Mouse (Mus musculus) CD8-positive naive resting alpha-beta T cell, adult 2 months (primary cell): ENCODE measurements around the gene Psmb3.
"Not testable (repeated sequence)": the region's sequence is repeated elsewhere in the genome, so short reads cannot be mapped to it uniquely, and the experiment has no call there.

Experiments
- DNase-seq, 2 experiments: peaks; one replicate each; pipeline ENCODE4 v3.0.0; 2022; ENCODE audit warnings: low read depth in 2 of 2, low spot score in 2 of 2

Psmb3 gene

GRCm38 (mm10) chr11:97694921-97695711 is 8.1 kb upstream of the Psmb3 start:
- DNase-seq: no peak

DNA sequence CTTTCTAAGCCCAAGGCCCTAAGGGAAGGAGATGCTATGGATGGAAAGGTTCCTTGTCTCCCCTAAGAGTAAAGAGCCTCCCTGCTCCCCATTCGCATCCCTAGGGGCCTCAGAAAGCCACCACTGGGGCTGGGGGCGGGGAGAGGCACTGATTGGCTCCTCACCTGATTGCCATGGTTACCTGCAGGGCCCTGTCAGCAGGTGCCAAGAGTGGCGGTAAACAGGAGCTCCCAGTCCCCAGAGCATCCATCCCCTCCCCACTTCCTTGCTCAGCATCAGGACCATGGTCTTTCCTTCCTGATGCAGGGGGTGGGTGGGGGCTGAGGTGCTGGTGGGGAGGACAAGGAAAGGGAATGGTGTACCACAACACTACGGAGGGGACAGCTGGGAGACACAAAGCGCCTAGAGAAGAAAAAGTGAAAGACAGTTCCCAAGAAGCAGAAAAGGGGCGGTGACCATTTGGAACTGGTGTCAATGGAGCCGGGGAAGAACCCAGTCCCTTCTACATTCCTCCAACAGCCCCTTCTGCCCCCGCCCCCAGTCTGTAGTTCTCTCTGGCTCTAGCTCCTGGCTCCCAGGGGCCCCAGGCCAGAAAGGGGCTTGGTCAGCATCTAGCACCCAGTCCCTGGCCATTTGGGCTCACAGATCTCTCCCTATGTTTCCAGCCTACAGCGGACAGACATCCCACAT is 7.3 kb upstream of the Psmb3 start:
- DNase-seq: no peak

- no peak for DNase-seq
Measured at GRCm38 (mm10) chr11:97696669-97697068, 6.5 kb upstream of the Psmb3 start.

DNA sequence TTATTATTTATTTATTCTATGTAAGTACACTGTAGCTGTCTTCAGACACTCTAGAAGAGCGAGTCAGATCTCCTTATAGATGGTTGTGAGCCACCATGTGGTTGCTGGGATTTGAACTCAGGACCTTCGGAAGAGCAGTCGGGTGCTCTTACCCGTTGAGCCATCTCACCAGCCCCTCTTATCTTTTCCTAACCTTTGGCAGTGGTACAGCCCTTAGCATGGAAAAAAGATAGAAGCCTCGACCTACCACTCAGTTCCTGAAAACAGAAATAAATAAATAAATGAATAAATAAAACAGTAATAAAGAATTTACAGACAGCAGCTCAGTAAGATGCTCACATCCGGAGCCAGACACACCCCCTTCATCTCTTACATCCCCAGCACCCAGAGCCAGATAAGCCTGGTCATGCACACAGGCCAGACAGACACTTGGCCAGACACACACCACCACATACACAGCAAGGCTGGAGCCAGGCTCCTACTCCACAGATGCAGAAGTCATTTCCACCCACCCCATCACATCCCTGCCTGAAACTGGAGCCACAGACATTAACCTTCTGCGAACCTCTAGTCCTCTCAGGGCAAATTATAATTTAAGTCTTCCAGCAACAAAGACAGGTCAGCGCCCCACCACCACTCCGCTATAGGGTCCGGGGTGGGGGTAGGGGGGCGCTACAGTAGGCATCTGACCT is 5.9 kb upstream of the Psmb3 start:
- DNase-seq: no peak

DNA sequence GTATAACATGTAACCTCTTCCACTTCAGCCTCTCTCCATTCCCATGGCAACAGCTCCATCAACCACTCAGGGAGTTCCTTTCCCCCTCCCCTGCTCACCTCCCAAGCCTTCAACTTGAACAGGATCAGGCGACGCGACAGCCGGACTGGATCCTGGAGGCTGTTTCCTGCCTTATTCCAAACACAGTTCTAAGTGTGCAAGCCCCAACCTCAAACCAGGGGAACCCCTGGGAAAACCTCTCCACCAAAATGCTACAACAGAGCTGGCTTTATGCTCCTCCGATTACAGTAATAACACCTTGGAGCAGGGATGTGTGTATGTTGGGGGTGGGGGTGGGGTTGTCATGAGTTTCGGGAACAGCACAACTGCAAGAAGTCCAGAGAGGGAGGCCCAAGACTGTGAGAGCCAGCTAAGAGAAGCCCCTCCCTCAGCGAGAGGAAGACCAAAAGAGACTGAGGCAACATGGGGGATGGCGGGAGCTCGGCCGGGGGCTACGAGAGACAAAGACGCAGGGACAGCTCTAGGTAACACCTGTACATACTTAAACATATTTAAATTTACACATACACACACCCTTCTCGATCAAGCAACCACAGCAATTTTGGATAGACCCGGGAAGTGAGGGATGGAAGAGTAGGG is 5.2 kb upstream of the Psmb3 start:
- no peak for DNase-seq

- no peak for DNase-seq
Measured at GRCm38 (mm10) chr11:97698741-97699611, 4.2 kb upstream of the Psmb3 start.

DNA sequence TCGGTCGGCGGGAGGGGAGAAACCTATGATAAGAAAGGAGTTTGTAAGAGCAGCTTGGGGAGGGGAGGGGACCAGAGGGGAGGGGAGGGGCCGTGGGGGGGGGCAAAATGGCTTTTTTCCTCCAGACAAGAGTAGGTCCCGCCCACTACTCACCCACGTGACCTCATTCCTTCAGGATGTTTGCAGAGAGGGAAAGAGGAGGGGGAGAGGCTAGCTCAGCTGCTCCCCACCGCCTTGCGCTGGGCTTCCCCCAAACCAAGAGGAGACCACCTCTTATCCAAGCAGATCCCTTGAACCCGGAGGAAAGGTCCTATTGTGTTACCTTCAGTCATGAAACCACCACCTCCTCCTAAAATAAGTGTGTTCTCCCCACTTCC is 3.6 kb upstream of the Psmb3 start:
- no peak for DNase-seq

GRCm38 (mm10) chr11:97700003-97700745 is 3.0 kb upstream of the Psmb3 start, which contains the start of gene Pcgf2:
Pcgf2 (minus strand) TSS chr11:97700497.
- peak; percentile 39 to 41 for DNase-seq

- DNase-seq: no peak
Measured at GRCm38 (mm10) chr11:97700746-97701580, 2.2 kb upstream of the Psmb3 start.

- no peak for DNase-seq
Measured at GRCm38 (mm10) chr11:97701581-97702392, 1.4 kb upstream of the Psmb3 start.

- DNase-seq: peak; percentile 93 to 94
Measured at GRCm38 (mm10) chr11:97702393-97702745, 830 bp upstream of the Psmb3 start.

DNA sequence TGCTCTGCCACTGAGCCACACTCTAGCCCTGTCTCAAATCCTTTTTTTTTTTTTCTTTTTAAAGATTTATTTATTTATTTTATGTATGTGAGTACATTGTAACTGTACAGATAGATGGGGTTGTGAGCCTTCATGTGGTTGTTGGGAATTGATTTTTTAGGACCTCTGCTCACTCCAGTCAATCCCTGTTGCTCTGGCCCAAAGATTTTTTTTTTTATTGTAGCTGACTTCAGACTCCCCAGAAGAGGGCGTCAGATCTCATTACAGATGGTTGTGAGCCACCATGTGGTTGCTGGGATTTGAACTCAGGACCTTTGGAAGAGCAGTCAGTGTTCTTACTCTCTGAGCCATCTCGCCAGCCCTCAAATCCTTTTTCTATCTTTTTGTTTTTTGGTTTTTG is 6.9 kb downstream of the Psmb3 start:
- not testable (repeated sequence) for DNase-seq

- DNase-seq: no peak
Measured at GRCm38 (mm10) chr11:97711200-97711900, 8.2 kb downstream of the Psmb3 start.

DNA sequence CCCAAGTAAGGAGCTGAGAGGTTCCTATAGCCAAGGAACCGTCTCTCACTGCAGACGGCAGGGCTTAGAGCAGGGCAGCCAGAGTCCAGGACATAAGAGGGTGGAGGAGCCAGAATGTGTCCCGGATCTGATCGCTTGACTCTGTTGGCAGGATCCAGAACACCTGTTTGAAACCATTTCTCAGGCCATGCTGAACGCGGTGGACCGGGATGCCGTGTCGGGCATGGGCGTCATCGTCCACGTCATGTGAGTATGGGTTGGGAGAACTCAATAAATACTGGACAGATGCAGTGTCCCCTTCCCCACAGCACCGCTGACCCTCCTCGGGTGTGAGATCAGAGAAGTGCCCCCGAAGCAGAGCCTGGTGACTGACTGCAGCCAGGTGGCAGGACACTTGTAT is 9.1 kb downstream of the Psmb3 start:
- no peak for DNase-seq

DNA sequence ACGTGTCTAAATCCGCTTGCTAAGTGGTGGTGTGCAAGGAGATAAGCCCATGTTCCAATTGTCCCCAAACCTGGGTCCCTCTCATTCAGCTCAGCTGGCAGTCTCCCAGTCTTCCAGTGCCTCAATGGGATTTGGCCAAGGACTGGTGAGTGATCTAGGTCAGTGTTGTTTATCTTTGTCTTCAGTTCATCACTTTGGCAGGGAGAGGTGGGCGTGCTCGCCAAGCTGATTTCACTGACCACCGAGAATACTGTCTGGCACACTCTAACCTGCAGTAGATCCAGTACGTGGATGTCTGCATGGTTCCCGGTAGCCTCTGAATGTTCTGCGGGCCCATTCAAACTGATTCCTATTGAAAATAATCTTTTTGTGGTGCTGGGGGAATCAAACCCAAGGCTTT is 10.7 kb downstream of the Psmb3 start:
- no peak for DNase-seq

DNA sequence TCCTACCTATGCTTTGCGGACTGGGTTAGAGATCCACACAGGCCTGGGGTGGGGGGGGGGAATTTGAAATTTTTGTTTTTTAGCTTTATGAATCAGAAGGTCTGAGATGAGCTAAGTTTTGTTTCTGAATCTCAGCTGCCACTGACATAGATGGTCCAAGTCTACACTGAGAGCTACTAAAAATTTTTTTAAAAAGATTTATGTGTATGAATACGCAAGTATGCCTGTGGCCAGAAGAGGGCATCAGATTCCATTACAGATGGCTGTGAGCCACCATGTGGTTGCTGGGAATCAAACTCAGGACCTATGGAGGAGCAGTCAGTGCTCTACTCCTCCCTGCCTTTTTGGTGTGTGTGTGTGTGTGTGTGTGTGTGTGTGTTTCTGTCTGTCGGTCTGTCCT is 11.2 kb downstream of the Psmb3 start:
- DNase-seq: no peak
